Mouse (Mus musculus) stomach, embryonic 14.5 days (tissue): ENCODE measurements at regions not wholly inside any gene's neighbourhood (a gene's known extent, or its start where the extent isn't known, plus 50 kb on each side); places are given as distances from the start of the nearest gene placed in this dataset.

Experiments
- ATAC-seq: fragments of 200-750 bp; cut with Nextera tagmentation; 2 replicates; pipeline ENCODE4 v1.8.0; 2017; ENCODE audit warnings: low read depth, moderate TSS enrichment; ENCODE audit not compliant: insufficient number of reproducible peaks, insufficient read depth, low FRiP score
- H3K27ac ChIP-seq: fragments of 300-500 bp; sonication (generic); 2 replicates; pipeline ENCODE4 v1.5.1; 2014; ENCODE audit warnings: mild to moderate bottlenecking, low read length, moderate library complexity, mixed read lengths
- H3K27me3 ChIP-seq: fragments of 300-500 bp; sonication (generic); 2 replicates; pipeline ENCODE4 v1.6.1; 2014; ENCODE audit warnings: low read length, control low read depth, mixed read lengths; ENCODE audit not compliant: control insufficient read depth, insufficient read depth
- H3K36me3 ChIP-seq: fragments of 300-500 bp; sonication (generic); 2 replicates; pipeline ENCODE4 v1.6.1; 2014; ENCODE audit warnings: mild to moderate bottlenecking, control low read depth, low read length, moderate library complexity, mixed read lengths; ENCODE audit not compliant: control insufficient read depth, insufficient read depth
- H3K4me1 ChIP-seq: fragments of 300-500 bp; sonication (generic); 2 replicates; pipeline ENCODE4 v1.6.1; 2014; ENCODE audit warnings: low read length, control low read depth, mixed read lengths; ENCODE audit not compliant: control insufficient read depth, insufficient read depth
- H3K4me2 ChIP-seq: fragments of 300-500 bp; sonication (generic); replicated peaks from 2 replicates; pipeline ENCODE4 v1.6.1; 2014; ENCODE audit warnings: low read depth, low read length, control low read depth
- H3K4me3 ChIP-seq: fragments of 300-500 bp; sonication (generic); 2 replicates; pipeline ENCODE4 v1.5.1; 2014; ENCODE audit warnings: low read depth, low read length, control low read depth
- H3K9ac ChIP-seq: fragments of 300-500 bp; sonication (generic); replicated peaks from 2 replicates; pipeline ENCODE4 v1.6.1; 2014; ENCODE audit warnings: low read depth, mild to moderate bottlenecking, control low read depth, low read length, moderate library complexity, mixed read lengths
- H3K9me3 ChIP-seq: fragments of 300-500 bp; sonication (generic); 2 replicates; pipeline ENCODE4 v1.6.1; 2016; ENCODE audit warnings: low read depth, low read length, control low read depth; ENCODE audit not compliant: control insufficient read depth
- WGBS: fragments of 180-500 bp; shearing (Covaris S2); extraction: QIAGEN DNeasy Blood & Tissue Kit; methylation state at CpG from one replicate; pipeline ENCODE4 v1.1.7; 2014; 5-methylcytosine and 5-hydroxymethylcytosine counted together

- 64% methylated on average over 4 of the region's 4 CpGs for WGBS
- 0 out of 2 replicates have a peak, but pooled peaks cover 3% of the 10 kb centered on the region for H3K4me1 ChIP-seq
- no peak overlapping the region for H3K4me2 ChIP-seq
- no peaks in the 10 kb centered on the region for H3K9me3 ChIP-seq
- no peak overlapping the region for H3K4me3 ChIP-seq
- H3K9ac ChIP-seq = no peak overlapping the region
- no peaks in the 10 kb centered on the region for H3K36me3 ChIP-seq
- no peak for ATAC-seq
- no peaks in the 10 kb centered on the region for H3K27me3 ChIP-seq
- no peak overlapping the region for H3K27ac ChIP-seq
Measured at GRCm38 (mm10) chr15:97591406-97591805, 114.2 kb downstream of the Rpap3 start.

- H3K36me3 ChIP-seq = no peaks in the 10 kb centered on the region
- H3K4me2 ChIP-seq = no peak overlapping the region
- ATAC-seq = no peak
- 55% methylated on average over 7 of the region's 7 CpGs for WGBS
- 0 out of 2 replicates have a peak, but pooled peaks cover under 1% of the 10 kb centered on the region for H3K4me1 ChIP-seq
- H3K9ac ChIP-seq = no peak overlapping the region
- H3K27ac ChIP-seq = no peak overlapping the region
- H3K4me3 ChIP-seq = no peak overlapping the region
- H3K27me3 ChIP-seq = no peaks in the 10 kb centered on the region
- H3K9me3 ChIP-seq = no peaks in the 10 kb centered on the region
Measured at GRCm38 (mm10) chr15:97590732-97591292, 114.8 kb downstream of the Rpap3 start.

GRCm38 (mm10) chr15:97587571-97588205 lies 117.9 kb downstream of the Rpap3 start:
- Histone ChIP-seq H3K36me3 (no peaks in the 10 kb centered on the region), H3K9me3 (no peaks in the 10 kb centered on the region), H3K4me3 (no peak overlapping the region), H3K9ac (no peak overlapping the region), H3K4me1 (no peaks in the 10 kb centered on the region), H3K27me3 (no peaks in the 10 kb centered on the region), H3K27ac (no peak overlapping the region), H3K4me2 (no peak overlapping the region)
- ATAC-seq = no peak
- WGBS = 79% methylated on average over 5 of the region's 5 CpGs

- H3K36me3 ChIP-seq = no peaks in the 10 kb centered on the region
- H3K27ac ChIP-seq = no peak overlapping the region
- no peak for ATAC-seq
- H3K27me3 ChIP-seq = no peaks in the 10 kb centered on the region
- no peak overlapping the region for H3K4me2 ChIP-seq
- peaks cover 4% of the 10 kb centered on the region for H3K4me1 ChIP-seq
- H3K9ac ChIP-seq = no peak overlapping the region
- 29% methylated on average over 13 of the region's 13 CpGs for WGBS
- H3K4me3 ChIP-seq = no peak overlapping the region
- H3K9me3 ChIP-seq = no peaks in the 10 kb centered on the region
Measured at GRCm38 (mm10) chr15:97581724-97582154, 123.9 kb downstream of the Rpap3 start.

GRCm38 (mm10) chr15:97580726-97581125 lies 124.9 kb downstream of the Rpap3 start:
- Histone ChIP-seq H3K27me3 (no peaks in the 10 kb centered on the region), H3K4me2 (no peak overlapping the region), H3K27ac (no peak overlapping the region), H3K4me1 (peaks cover 6% of the 10 kb centered on the region), H3K4me3 (no peak overlapping the region), H3K9ac (no peak overlapping the region), H3K9me3 (no peaks in the 10 kb centered on the region), H3K36me3 (no peaks in the 10 kb centered on the region)
- ATAC-seq = no peak
- WGBS = 70% methylated on average over 6 of the region's 6 CpGs

GRCm38 (mm10) chr15:97578046-97578445 lies 127.6 kb downstream of the Rpap3 start:
- whole genome bisulfite sequencing = 69% methylated on average over 3 of the region's 3 CpGs
- H3K9ac ChIP-seq = no peak overlapping the region
- no peak overlapping the region for H3K4me2 ChIP-seq
- H3K9me3 ChIP-seq = no peaks in the 10 kb centered on the region
- H3K36me3 ChIP-seq = no peaks in the 10 kb centered on the region
- H3K4me3 ChIP-seq = no peak overlapping the region
- ATAC-seq = no peak
- H3K27ac ChIP-seq = no peak overlapping the region
- H3K27me3 ChIP-seq = no peaks in the 10 kb centered on the region
- H3K4me1 ChIP-seq = peaks cover 10% of the 10 kb centered on the region

- H3K27me3 ChIP-seq = no peaks in the 10 kb centered on the region
- H3K27ac ChIP-seq = no peak overlapping the region
- no peak for ATAC-seq
- WGBS = 59% methylated on average over 8 of the region's 8 CpGs
- no peaks in the 10 kb centered on the region for H3K9me3 ChIP-seq
- H3K4me3 ChIP-seq = no peak overlapping the region
- H3K36me3 ChIP-seq = no peaks in the 10 kb centered on the region
- H3K9ac ChIP-seq = no peak overlapping the region
- peaks cover 14% of the 10 kb centered on the region for H3K4me1 ChIP-seq
- H3K4me2 ChIP-seq = no peak overlapping the region
Measured at GRCm38 (mm10) chr15:97577196-97577595, 128.4 kb downstream of the Rpap3 start.

GRCm38 (mm10) chr15:97572639-97573038 lies 133.0 kb downstream of the Rpap3 start:
- ATAC-seq = no peak
- H3K4me2 ChIP-seq = no peak overlapping the region
- WGBS = 30% methylated on average over 8 of the region's 8 CpGs
- no peaks in the 10 kb centered on the region for H3K9me3 ChIP-seq
- no peak overlapping the region for H3K4me3 ChIP-seq
- no peak overlapping the region for H3K9ac ChIP-seq
- peaks cover 17% of the 10 kb centered on the region for H3K4me1 ChIP-seq
- no peaks in the 10 kb centered on the region for H3K36me3 ChIP-seq
- H3K27ac ChIP-seq = no peak overlapping the region; the same call in 1 of the 2 replicates
- H3K27me3 ChIP-seq = no peaks in the 10 kb centered on the region

- ATAC-seq = no peak
- Histone ChIP-seq H3K36me3 (no peaks in the 10 kb centered on the region), H3K4me3 (no peak overlapping the region), H3K27ac (no peak overlapping the region), H3K9ac (no peak overlapping the region), H3K9me3 (no peaks in the 10 kb centered on the region), H3K4me2 (no peak overlapping the region), H3K4me1 (peaks cover 14% of the 10 kb centered on the region; the same call in 1 of the 2 replicates), H3K27me3 (no peaks in the 10 kb centered on the region)
Measured at GRCm38 (mm10) chr15:97571885-97572284, 133.7 kb downstream of the Rpap3 start.
